Mouse (Mus musculus): ENCODE results near the gene Gm597. TPM values are rescaled to one million over a fixed set of nuclear protein-coding genes. Genes with fewer than 3 reads are reported as not detected.

The Gm597 gene
- not detected in 2 replicates for polyA plus RNA-seq (2012; ENCODE audit: low replicate concordance)

DNA sequence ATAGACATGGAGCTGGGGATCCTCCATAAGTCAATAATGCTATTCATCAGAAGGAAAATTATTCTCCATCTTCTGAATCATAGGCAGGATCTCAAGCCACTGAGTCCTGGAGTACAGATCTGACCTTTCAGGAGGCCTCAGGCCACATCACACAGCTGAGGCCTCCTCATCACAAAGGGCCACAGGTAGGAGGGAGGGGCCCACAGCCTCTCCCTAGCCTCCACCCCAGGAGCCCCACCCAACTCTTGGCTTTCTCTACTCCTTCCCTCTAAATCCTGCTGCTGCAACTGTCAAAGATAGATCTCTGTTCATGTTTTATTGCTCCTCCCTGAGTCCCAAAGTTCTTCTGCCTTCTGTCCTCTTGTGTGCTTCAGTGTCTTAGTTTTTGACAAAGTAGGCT is at the start of gene Gm597:
TSS of gene Gm597 (minus strand) at position 101 of the 400 bp plus-strand sequence.

